Mouse (Mus musculus) mouse trophoblast stem cell (cell line): ENCODE measurements around the gene Tmem132e.

Experiments used
- in situ Hi-C, 2 experiments: fragments of 300-500 bp; cut with MseI, MboI; formaldehyde crosslinking; loops; 2 replicates in 1 of 2; 3 replicates in 1 of 2; pipeline ENCODE4 v1.15.1; 2025

Gene Tmem132e

DNA sequence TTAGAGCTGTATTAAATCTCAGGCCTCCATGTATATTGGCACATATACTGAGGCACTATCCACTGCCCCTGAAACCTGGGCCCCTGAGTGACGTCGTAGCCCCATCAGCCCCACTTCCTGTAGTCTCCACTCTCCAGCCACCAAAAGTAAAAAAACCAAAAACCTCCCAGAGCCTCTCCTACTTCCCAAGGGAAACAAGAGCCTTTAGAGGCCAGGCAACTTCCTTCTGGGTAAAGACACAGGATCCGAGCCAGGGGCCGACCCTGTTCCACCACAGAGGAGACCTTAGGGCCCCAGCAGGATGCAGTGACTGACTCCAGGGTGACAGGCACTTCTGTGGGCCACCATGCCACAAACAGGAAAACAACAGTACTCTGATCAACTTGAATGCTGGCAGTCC, 40.1 kb downstream of the Tmem132e start:
- in situ Hi-C loops, result no loop called here

- in situ Hi-C loops, result no loop called here
These were observed 45.6 kb downstream of the Tmem132e start for GRCm38 (mm10) chr11:82434091-82434831.

GRCm38 (mm10) chr11:82434832-82435182, 46.1 kb downstream of the Tmem132e start:
- in situ Hi-C loops, result no loop called here

- in situ Hi-C loops, result no loop called here
These were observed 59.8 kb downstream of the Tmem132e start for GRCm38 (mm10) chr11:82448485-82448884.

DNA sequence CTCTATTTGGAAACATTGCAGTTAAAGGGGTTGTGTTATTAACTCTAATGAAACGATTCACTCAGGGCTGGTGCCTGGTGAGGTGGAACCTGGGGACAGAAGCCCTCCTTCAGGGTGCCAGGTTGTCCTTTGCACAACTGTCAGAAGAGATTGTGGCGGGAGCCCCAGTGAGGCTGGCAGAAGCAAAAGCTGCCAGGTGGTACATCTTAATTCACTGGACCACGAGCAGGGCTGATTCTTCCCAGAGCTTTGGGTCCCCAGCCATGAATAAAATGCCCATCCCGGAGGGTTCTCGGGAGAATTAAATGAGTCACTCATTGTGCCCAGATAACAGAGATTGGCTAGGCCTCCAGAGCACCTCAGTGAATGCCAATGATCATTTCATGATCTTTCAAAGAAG, 63.8 kb downstream of the Tmem132e start:
- in situ Hi-C loops, result no loop called here

DNA sequence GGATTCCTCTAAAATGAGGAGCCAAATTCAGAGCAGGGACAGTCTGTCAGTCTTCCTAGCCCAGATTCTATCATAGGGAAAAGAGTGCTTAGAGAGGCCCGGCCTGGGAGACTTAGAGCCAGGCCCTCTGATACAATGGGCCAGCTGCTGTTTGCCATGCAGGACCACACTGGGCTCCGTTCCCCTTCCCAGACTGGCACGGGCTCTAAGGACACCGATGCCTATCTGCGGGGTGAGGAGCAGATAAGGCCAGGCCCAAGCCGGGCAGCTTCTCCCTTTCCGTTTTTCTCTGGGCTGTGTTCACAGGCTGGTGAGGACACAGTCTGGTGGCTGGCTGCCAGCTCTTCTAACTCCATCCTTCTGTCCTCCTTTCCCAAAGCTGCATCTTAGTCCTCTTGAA, 64.5 kb downstream of the Tmem132e start:
- in situ Hi-C loops, result no loop called here

GRCm38 (mm10) chr11:82461326-82461725, 72.6 kb downstream of the Tmem132e start:
- in situ Hi-C loops, result no loop called here

- in situ Hi-C loops, result no loop called here
These were observed 76.8 kb downstream of the Tmem132e start for GRCm38 (mm10) chr11:82465536-82465935.

DNA sequence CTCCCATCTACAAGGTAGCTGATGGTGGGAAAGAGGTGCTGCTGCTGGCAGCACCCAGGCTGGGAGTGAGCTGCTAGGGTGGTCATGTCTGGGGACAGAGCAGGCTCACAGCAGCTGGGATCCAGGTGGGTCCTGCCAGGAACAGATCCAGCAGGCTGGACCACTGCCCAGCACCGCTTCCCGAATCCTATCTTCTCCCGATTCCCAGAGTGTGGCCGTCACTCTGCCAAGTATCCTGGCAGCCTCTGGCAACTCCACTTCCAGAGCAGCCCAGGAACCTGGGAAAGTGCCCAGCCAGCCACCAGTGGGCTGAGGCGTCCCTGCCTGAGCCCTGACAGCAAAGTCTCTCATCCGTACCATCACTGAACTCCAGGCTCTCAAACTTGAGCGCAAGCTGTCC, 78.5 kb downstream of the Tmem132e start:
- in situ Hi-C loops, result no loop called here

- in situ Hi-C loops, result no loop called here
These were observed 82.4 kb downstream of the Tmem132e start for GRCm38 (mm10) chr11:82471076-82471475.

- in situ Hi-C loops, result no loop called here
These were observed 84.5 kb downstream of the Tmem132e start for GRCm38 (mm10) chr11:82473137-82473621.

- in situ Hi-C loops, result no loop called here
These were observed 87.4 kb downstream of the Tmem132e start for GRCm38 (mm10) chr11:82476092-82476491.

GRCm38 (mm10) chr11:82477412-82477811, 88.7 kb downstream of the Tmem132e start:
- in situ Hi-C loops, result no loop called here

DNA sequence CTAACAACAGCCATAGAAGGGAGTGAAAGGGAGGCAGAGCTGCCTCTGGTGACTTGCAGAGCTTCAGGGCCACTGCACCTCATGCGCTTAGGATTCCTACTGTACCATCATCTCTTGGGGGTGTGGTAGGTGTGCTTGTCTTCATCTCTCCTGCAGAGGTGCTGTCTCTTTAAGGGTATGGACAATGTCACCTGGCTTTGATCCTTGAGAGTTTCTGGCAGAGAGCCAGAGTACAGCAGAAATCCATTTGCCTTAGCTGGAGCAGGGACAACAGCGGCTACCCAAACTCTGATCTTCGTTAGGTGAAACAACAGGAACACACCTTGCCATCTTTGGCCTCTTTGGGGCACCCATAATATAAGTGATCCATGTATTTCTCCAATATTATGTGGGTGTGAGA, 92.2 kb downstream of the Tmem132e start:
- in situ Hi-C loops, result no loop called here

GRCm38 (mm10) chr11:82487359-82488086, 98.8 kb downstream of the Tmem132e start:
- in situ Hi-C loops, result no loop called here

DNA sequence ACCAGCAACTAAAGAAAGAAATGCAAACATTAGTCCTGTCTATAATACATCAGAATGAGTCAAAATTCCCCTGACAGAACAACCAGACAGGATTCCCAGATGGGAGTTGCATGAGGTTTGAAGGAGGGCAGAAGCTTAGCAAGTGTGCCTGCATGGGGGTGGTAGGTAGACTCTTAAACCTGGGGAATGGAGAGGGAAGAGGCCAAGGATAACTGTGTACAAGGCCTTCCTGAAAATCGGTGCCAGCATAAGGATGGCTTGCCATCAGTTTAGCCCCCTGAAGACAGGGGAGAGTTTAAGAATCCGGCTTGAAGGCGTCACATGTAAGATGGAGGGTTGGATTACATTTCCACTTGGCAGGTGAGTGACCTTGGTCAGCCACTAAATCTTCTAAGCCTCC, 102.2 kb downstream of the Tmem132e start:
- in situ Hi-C loops, result no loop called here
